ENCODE assay signal across 9 mouse cellular contexts in the genomic region with DNA sequence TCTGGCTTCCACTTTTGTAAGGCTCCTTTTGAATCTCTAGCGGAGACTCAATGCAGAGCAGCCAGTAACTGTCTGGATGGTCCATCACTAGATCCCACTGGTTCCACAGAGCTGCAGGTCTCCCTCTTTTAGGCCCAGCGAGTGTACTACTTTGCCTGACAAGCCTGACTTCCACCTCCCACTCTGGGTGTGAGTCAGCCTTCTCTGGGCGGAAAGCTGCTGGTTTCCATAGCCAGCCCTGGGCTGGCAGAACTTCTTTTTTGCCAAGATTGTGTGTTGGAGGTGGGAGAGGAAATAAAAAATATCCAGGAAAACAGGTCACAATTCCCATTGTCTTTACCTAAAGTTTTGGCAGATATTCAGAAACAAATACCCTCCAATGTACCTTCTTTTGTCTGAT. TPM values are rescaled to one million over a fixed set of nuclear protein-coding genes. Genes with fewer than 3 reads are reported as not detected.
A peak's percentile ranks its signal among the peaks of the same experiment; 100 is the strongest.
DNase-seq lines count a peak whose midpoint lies in the region; ATAC-seq lines count a peak whose summit lies in the region.
"Had no signal": no experiment of that assay in that cellular context is flagged by ENCODE, and none has a peak within 500 bp of the region (broad histone marks: within the 10 kb centered on the region; RNA-seq: fewer than 3 reads in every experiment).

No protein-coding gene starts in this region.

- DNase-seq in heart, adult 8-10 months (ENCODE audit: low spot score), result no peak
- DNase-seq in right cerebral cortex, adult 18-20 months, result peak; percentile 86
- DNase-seq in right cerebral cortex, postnatal 14 days, result no peak
- DNase-seq in right cerebral cortex, postnatal 25 days, result peak; percentile 61
- DNase-seq in urinary bladder, postnatal 10 days (ENCODE audit: low spot score), result no peak
- DNase-seq in spleen, postnatal 36 days (ENCODE audit: low spot score in 2 of 2), result no peak

- H3K27me3 ChIP-seq in heart, embryonic 13.5 days (replicated peaks), result no peaks in the 10 kb centered on the region
- H3K27me3 ChIP-seq: liver, embryonic 15.5 days had no signal

- H3K9ac ChIP-seq in heart, embryonic 13.5 days, result no peak overlapping the region
- H3K9ac ChIP-seq: liver, embryonic 15.5 days had no signal

- no peak overlapping the region for H3K4me2 ChIP-seq in heart, embryonic 13.5 days
- H3K4me2 ChIP-seq: liver, embryonic 15.5 days had no signal

- H3K4me1 ChIP-seq in heart, embryonic 13.5 days, result peaks cover 5% of the 10 kb centered on the region; the same call in 1 of the 2 replicates
- H3K4me1 ChIP-seq: liver, embryonic 15.5 days had no signal

- ATAC-seq in heart, embryonic 13.5 days (ENCODE audit: extremely low read depth, insufficient number of reproducible peaks, low FRiP score, low TSS enrichment), result no peak
- ATAC-seq in hematopoietic stem cell, adult 5-6 weeks (replicated peaks in 1 of 2; ENCODE audit: insufficient read depth in 1 of 2, low FRiP score in 2 of 2, low TSS enrichment in 1 of 2, low read depth in 1 of 2, poor library complexity in 2 of 2, severe bottlenecking in 2 of 2), result peak; percentile 43 to 59; a peak in 2 of 4 replicates

- H3K4me3 ChIP-seq in heart, embryonic 13.5 days, result no peak overlapping the region
- H3K4me3 ChIP-seq: liver, embryonic 15.5 days had no signal

- H3K27ac ChIP-seq in heart, embryonic 13.5 days (replicated peaks), result peak overlapping the region; percentile 56; the same call in 1 of the 2 replicates
- H3K27ac ChIP-seq: liver, embryonic 15.5 days had no signal

- H3K9me3 ChIP-seq in heart, embryonic 13.5 days, result 0 out of 2 replicates have a peak, but pooled peaks cover 4% of the 10 kb centered on the region
- H3K9me3 ChIP-seq: liver, embryonic 15.5 days had no signal

- H3K36me3 ChIP-seq in heart, embryonic 13.5 days, result no peaks in the 10 kb centered on the region
- H3K36me3 ChIP-seq: liver, embryonic 15.5 days had no signal

- 59% methylated on average over 3 of the region's 3 CpGs for WGBS in heart, embryonic 13.5 days

RNA-seq across cellular contexts. Expression of a gene that starts 17.9 kb away (rescaled TPM):
- 8.0 and 9.2 TPM in 2 replicates for polyA plus RNA-seq in heart, embryonic 13.5 days (2015; fragmentation: Nextera tagmentation; extraction: Ambion mirVana)
- 10 to 100 TPM; 17.5 to 21.0 (median 19.8) TPM for total RNA-seq in heart, adult 8-10 months (2022)
- total RNA-seq in hematopoietic stem cell, adult 5-6 weeks (2017), result 19.2 and 31.2 TPM in 2 replicates

RNA-seq across cellular contexts. Expression of a gene that starts 18.1 kb away (rescaled TPM):
- polyA plus RNA-seq in heart, embryonic 13.5 days (2015; fragmentation: Nextera tagmentation; extraction: Ambion mirVana), result 8.1 and 9.6 TPM in 2 replicates
- total RNA-seq in heart, adult 8-10 months (2022), result 1 to 10 TPM; 4.6 to 7.9 (median 6.8) TPM
- 5.7 and 10.9 TPM in 2 replicates for total RNA-seq in hematopoietic stem cell, adult 5-6 weeks (2017)

RNA-seq across cellular contexts. Expression of a gene that starts 41.8 kb away (rescaled TPM):
- 40.7 and 42.0 TPM in 2 replicates for polyA plus RNA-seq in heart, embryonic 13.5 days (2015; fragmentation: Nextera tagmentation; extraction: Ambion mirVana)
- 1 to 10 TPM; 4.5 to 7.5 (median 5.8) TPM for total RNA-seq in heart, adult 8-10 months (2022)
- total RNA-seq in hematopoietic stem cell, adult 5-6 weeks (2017), result 35.6 and 39.1 TPM in 2 replicates

Comparison
In these comparisons a context has a peak if more than half of its experiments do, and no peak if none do; other contexts are left out.
1. DNase-seq: peak in right cerebral cortex, adult 18-20 months (single experiment) and right cerebral cortex, postnatal 25 days (single experiment); none in heart, adult 8-10 months (single experiment), right cerebral cortex, postnatal 14 days (single experiment), urinary bladder, postnatal 10 days (single experiment) and spleen, postnatal 36 days (0 of 2).